Mouse (Mus musculus): ENCODE data around the gene Senp3.

DNA sequence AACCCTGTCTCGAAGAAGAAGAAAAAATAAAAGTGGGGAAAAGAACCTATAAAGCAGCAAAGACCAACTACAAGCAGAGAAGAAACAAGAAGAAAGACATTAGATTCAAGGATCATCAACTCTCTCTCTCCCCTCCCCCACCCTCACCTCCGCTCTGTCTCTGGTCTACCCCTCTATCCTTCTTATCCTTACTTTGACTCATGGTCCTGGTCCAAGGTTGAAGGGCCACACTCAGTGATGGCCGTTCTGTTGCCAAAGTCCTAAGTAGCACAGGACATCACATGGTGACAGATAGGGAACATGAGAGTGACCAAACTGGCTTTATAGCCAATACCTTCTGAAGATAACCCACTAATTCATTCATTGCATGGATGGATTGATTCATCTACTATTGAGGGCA, 15.5 kb upstream of the Senp3 start:
- TF ChIP-seq CTCF (IDR thresholded peaks at IDR 0.05; ENCODE audit: low read depth, low read length) (no peak), GATA1 (IDR thresholded peaks at IDR 0.05; ENCODE audit: borderline replicate concordance, low read length) (no peak), TAL1 (conservative IDR thresholded peaks at IDR 0.05; ENCODE audit: low read depth, low read length) (no peak), POLR2AphosphoS5 (IDR thresholded peaks at IDR 0.05; ENCODE audit: insufficient replicate concordance, low read depth, low read length) (no peak), GATA2 (IDR thresholded peaks at IDR 0.05; ENCODE audit: borderline replicate concordance, low read depth, low read length) (no peak)

All from G1E (cell line).